Mouse (Mus musculus) hematopoietic multipotent progenitor cell, adult 10-12 weeks (in vitro differentiated cells): Measurements from ENCODE around the gene Lime1. TPM values are rescaled to one million over a fixed set of nuclear protein-coding genes. Genes with fewer than 3 reads are reported as not detected.

Source experiments
- polyA plus RNA-seq: library from polyadenylated mRNA; stranded (reverse); fragments of >175 nt; gene quantifications from 2 replicates; pipeline ENCODE4 v1.2.3, GENCODE M21; 2012; ENCODE audit warnings: low replicate concordance

Gene Lime1
- polyA plus RNA-seq, result 123 and 175 TPM in 2 replicates

DNA sequence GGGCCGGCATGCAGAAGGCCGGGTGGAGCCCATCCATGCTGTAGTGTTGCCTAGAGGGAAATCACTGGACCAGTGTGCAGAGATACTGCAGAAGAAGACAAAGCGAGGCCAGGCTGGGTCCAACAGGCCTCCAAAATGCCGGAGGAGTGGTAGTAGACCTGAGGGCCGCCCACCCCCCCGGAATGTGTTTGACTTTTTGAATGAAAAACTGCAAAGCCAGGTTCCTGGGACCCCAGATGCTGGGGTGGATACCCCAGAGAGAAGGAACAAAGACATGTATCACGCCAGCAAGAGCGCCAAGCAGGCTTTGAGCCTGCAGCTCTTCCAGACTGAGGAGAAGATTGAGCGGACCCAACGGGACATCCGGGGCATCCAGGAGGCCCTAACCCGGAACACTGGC, at the start of gene Lime1:
Gene Lime1 (plus strand): TSS at position 301 of the 400 bp plus-strand sequence.

DNA sequence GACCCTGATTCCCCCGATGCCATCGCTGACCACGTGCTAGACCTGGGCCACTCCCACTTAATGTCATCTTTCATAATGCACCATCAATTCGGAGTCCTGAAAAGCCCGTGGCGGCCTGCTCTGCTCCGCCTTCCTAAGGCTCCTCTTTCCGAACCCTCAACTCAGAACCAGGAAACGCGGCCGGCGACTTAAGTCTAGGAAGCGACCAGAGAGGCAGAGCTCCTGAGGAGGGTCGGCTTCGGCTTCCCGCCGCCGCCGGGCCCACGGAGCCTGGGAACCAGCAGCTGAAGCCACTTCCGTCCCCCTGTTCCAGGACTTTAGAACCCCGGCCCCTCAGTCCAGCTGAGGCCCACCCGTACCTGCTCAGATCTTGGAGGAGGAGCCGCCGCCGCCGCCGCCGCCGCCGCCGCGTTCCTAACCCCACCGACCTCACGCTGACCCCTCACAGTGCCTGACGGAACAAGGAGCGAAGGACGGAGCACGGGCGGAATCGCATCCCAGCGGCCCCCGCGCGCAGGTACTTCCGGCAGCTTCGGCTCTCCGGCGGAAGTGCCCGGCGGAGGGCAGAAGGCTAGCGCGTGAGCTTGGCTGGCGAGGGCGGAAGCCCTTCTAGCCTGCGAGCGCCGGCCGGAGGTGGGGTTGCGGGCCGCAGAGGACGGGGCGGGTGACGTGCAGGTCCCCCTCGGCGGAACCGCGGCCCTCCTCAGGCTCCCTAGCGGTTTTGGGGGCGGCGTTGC, 14.8 kb upstream of the Lime1 start, which contains the start of the genes Zgpat and Arfrp1:
Gene Zgpat (plus strand): TSS at position 69 of the 737 bp plus-strand sequence.
Gene Arfrp1 (minus strand): TSS at position 545 of the 737 bp plus-strand sequence.

Other genes starting within 250 kb of the Lime1 start
- gene Kcnq2, start 244.8 kb upstream of the Lime1 start, polyA plus RNA-seq, result not detected in 2 replicates
- gene Eef1a2, start 223.1 kb upstream of the Lime1 start, polyA plus RNA-seq, result not detected in 2 replicates
- 459 and 1,010 TPM in 2 replicates for gene Ppdpf, start 192.8 kb upstream of the Lime1 start, polyA plus RNA-seq
- 0.06 and 0.08 TPM in 2 replicates for gene Ptk6, start 177.3 kb upstream of the Lime1 start, polyA plus RNA-seq
- 0.58 and 2.5 TPM in 2 replicates for gene Srms, start 166.9 kb upstream of the Lime1 start, polyA plus RNA-seq
- gene Fndc11, start 160.1 kb upstream of the Lime1 start, polyA plus RNA-seq, result 1.9 and 3.0 TPM in 2 replicates
- 66.7 and 97.7 TPM in 2 replicates for gene Helz2, start 138.1 kb upstream of the Lime1 start, polyA plus RNA-seq
- gene Gmeb2, start 92.0 kb upstream of the Lime1 start, polyA plus RNA-seq, result 26.1 and 30.2 TPM in 2 replicates
- gene Stmn3, start 65.6 kb upstream of the Lime1 start, polyA plus RNA-seq, result 0.20 TPM in 1 of 2 replicates, not detected in the other
- 9.2 and 18.9 TPM in 2 replicates for gene Rtel1, start 60.3 kb upstream of the Lime1 start, polyA plus RNA-seq
- gene Zgpat, start 15.2 kb upstream of the Lime1 start, polyA plus RNA-seq, result 46.2 and 56.1 TPM in 2 replicates
- 22.8 and 30.5 TPM in 2 replicates for gene Arfrp1, start 14.7 kb upstream of the Lime1 start, polyA plus RNA-seq
- 2.7 TPM in 2 replicates for gene Zbtb46, start 79.3 kb downstream of the Lime1 start, polyA plus RNA-seq
- 0.08 and 0.12 TPM in 2 replicates for gene Abhd16b, start 113.1 kb downstream of the Lime1 start, polyA plus RNA-seq
- 4.3 and 46.6 TPM in 2 replicates for gene Tpd52l2, start 117.1 kb downstream of the Lime1 start, polyA plus RNA-seq
- gene Dnajc5, start 140.4 kb downstream of the Lime1 start, polyA plus RNA-seq, result 38.7 and 70.5 TPM in 2 replicates
- gene Uckl1, start 204.8 kb downstream of the Lime1 start, polyA plus RNA-seq, result 93.4 and 215 TPM in 2 replicates
- 12.0 and 21.1 TPM in 2 replicates for gene Prpf6, start 211.8 kb downstream of the Lime1 start, polyA plus RNA-seq
- gene Zfp512b, start 212.7 kb downstream of the Lime1 start, polyA plus RNA-seq, result 84.7 and 206 TPM in 2 replicates
- 17.3 and 21.9 TPM in 2 replicates for gene Samd10, start 219.1 kb downstream of the Lime1 start, polyA plus RNA-seq